Mouse (Mus musculus) MEL (cell line): Measurements from ENCODE around the gene Fam57a.

ENCODE experiments used
- CTCF ChIP-seq, 3 experiments: IDR thresholded peaks in 2 of 3; conservative IDR thresholded peaks in 1 of 3; 2 replicates each; pipeline ENCODE4 v1.5.1; 2011 to 2012; ENCODE audit warnings: low read length in 3 of 3, low read depth in 2 of 3, mild to moderate bottlenecking in 2 of 3, improper control_type of control experiment in 1 of 3, inconsistent platforms in 1 of 3, mixed read lengths in 1 of 3, moderate library complexity in 1 of 3; ENCODE audit not compliant: control insufficient read depth in 1 of 3, insufficient read depth in 1 of 3, poor library complexity in 1 of 3, severe bottlenecking in 1 of 3
- GABPA ChIP-seq: IDR thresholded peaks from 2 replicates; pipeline ENCODE4 v1.6.1; 2012; ENCODE audit warnings: low read depth, mild to moderate bottlenecking, inconsistent platforms, low read length, improper control_type of control experiment, moderate library complexity
- MAX ChIP-seq: IDR thresholded peaks from 2 replicates; pipeline ENCODE4 v1.6.1; 2011; ENCODE audit warnings: low read length, improper control_type of control experiment
- MEF2A ChIP-seq: IDR thresholded peaks from 2 replicates; pipeline ENCODE4 v1.6.1; 2014; ENCODE audit warnings: low read depth, mild to moderate bottlenecking, inconsistent platforms, low read length, improper control_type of control experiment; ENCODE audit not compliant: poor library complexity, insufficient replicate concordance, severe bottlenecking; ENCODE audit errors: extremely low read depth
- POLR2A ChIP-seq, 2 experiments: IDR thresholded peaks; 2 replicates each; pipeline ENCODE4 v1.6.1; 2011 to 2012; ENCODE audit warnings: low read length in 2 of 2, mild to moderate bottlenecking in 2 of 2, control low read depth in 1 of 2, improper control_type of control experiment in 1 of 2, low read depth in 1 of 2, moderate library complexity in 1 of 2; ENCODE audit not compliant: control insufficient read depth in 1 of 2, insufficient read depth in 1 of 2, poor library complexity in 1 of 2
- TCF12 ChIP-seq: IDR thresholded peaks from 2 replicates; pipeline ENCODE4 v1.6.1; 2014; ENCODE audit warnings: low read depth, mild to moderate bottlenecking, inconsistent platforms, low read length, improper control_type of control experiment, moderate library complexity
- UBTF ChIP-seq: IDR thresholded peaks from 2 replicates; pipeline ENCODE4 v1.6.1; 2012; ENCODE audit warnings: low read depth, mild to moderate bottlenecking, inconsistent platforms, low read length, improper control_type of control experiment, moderate library complexity, borderline replicate concordance; ENCODE audit not compliant: insufficient read depth
- USF1 ChIP-seq: IDR thresholded peaks from 2 replicates; pipeline ENCODE4 v1.6.1; 2014; ENCODE audit warnings: low read depth, mild to moderate bottlenecking, inconsistent platforms, low read length, improper control_type of control experiment, moderate library complexity
- ZC3H11A ChIP-seq: IDR thresholded peaks from 2 replicates; pipeline ENCODE4 v1.6.1; 2012; ENCODE audit warnings: low read depth, mild to moderate bottlenecking, inconsistent platforms, low read length, improper control_type of control experiment
- ZNF384 ChIP-seq: IDR thresholded peaks from 2 replicates; pipeline ENCODE4 v1.6.1; 2012; ENCODE audit warnings: low read depth, mild to moderate bottlenecking, inconsistent platforms, low read length, improper control_type of control experiment

DNA sequence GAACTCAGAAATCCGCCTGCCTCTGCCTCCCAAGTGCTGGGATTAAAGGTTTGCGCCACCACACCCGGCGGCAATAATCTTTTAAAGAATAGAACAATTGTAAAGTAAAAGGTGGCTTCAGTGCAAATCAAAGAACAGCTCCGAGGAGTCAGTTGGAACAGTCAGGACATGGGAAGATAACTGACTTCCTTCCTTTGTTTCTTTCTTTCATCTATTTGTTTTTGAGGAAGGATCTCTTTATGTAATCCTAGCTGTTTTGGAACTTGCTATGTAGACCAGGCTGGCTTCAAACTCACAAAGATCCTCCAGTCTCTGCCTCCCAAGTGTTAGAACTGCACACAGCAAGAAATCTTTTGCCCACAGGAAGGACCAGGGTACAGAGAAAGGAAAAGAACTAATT lies 45.2 kb downstream of the Fam57a start:
- TF ChIP-seq POLR2A (IDR thresholded peaks at IDR 0.05; ENCODE audit: control insufficient read depth in 1 of 2, insufficient read depth in 1 of 2, low read depth in 1 of 2, low read length in 2 of 2, poor library complexity in 1 of 2), result no peak
- TF ChIP-seq ZNF384, result no peak
- TF ChIP-seq CTCF (IDR thresholded peaks at IDR 0.05 in 2 of 3, conservative IDR thresholded peaks at IDR 0.05 in 1 of 3; ENCODE audit: control insufficient read depth in 1 of 3, insufficient read depth in 1 of 3, low read depth in 2 of 3, low read length in 3 of 3, poor library complexity in 1 of 3, severe bottlenecking in 1 of 3), result no peak
- TF ChIP-seq USF1, result no peak
- TF ChIP-seq MEF2A, result no peak
- no peak for TF ChIP-seq TCF12
- no peak for TF ChIP-seq MAX
- no peak for TF ChIP-seq GABPA
- no peak for TF ChIP-seq UBTF
- TF ChIP-seq ZC3H11A, result no peak
